Mouse (Mus musculus) liver, postnatal 0 days (tissue): Measurements from ENCODE around the gene Cenpi. TPM values are rescaled to one million over a fixed set of nuclear protein-coding genes. Genes with fewer than 3 reads are reported as not detected.

Experiments
- ATAC-seq: fragments of 200-750 bp; cut with Nextera tagmentation; 2 replicates; pipeline ENCODE4 v1.8.0; 2017; ENCODE audit warnings: mild to moderate bottlenecking, moderate library complexity
- DNase-seq: peaks from one replicate; pipeline ENCODE4 v3.0.0-alpha.2; 2016
- H3K27ac ChIP-seq: fragments of 300-500 bp; sonication (generic); 2 replicates; pipeline ENCODE4 v1.5.1; 2014; ENCODE audit warnings: antibody characterized with exemption, moderate library complexity, mild to moderate bottlenecking, low read depth
- H3K27me3 ChIP-seq: fragments of 300-500 bp; sonication (generic); 2 replicates; pipeline ENCODE4 v1.6.1; 2014; ENCODE audit warnings: low read length, control low read depth, mixed read lengths; ENCODE audit not compliant: insufficient read depth
- H3K36me3 ChIP-seq: fragments of 300-500 bp; sonication (generic); replicated peaks from 2 replicates; pipeline ENCODE4 v1.6.1; 2014; ENCODE audit warnings: mild to moderate bottlenecking, control low read depth, low read length, moderate library complexity, mixed read lengths; ENCODE audit not compliant: insufficient read depth
- H3K4me1 ChIP-seq: fragments of 300-500 bp; sonication (generic); 2 replicates; pipeline ENCODE4 v1.6.1; 2014; ENCODE audit warnings: antibody characterized with exemption, mild to moderate bottlenecking, control low read depth; ENCODE audit not compliant: insufficient read depth
- H3K4me2 ChIP-seq: fragments of 300-500 bp; sonication (generic); 2 replicates; pipeline ENCODE4 v1.6.1; 2014; ENCODE audit warnings: low read depth, mild to moderate bottlenecking, low read length, moderate library complexity, mixed read lengths
- H3K4me3 ChIP-seq: fragments of 300-500 bp; sonication (generic); 2 replicates; pipeline ENCODE4 v1.5.1; 2014; ENCODE audit warnings: low read depth, low read length
- H3K9ac ChIP-seq: fragments of 300-500 bp; sonication (generic); replicated peaks from 2 replicates; pipeline ENCODE4 v1.6.1; 2014; ENCODE audit warnings: mild to moderate bottlenecking, moderate library complexity
- H3K9me3 ChIP-seq: fragments of 300-500 bp; sonication (generic); 2 replicates; pipeline ENCODE4 v1.6.1; 2016; ENCODE audit warnings: mild to moderate bottlenecking, control low read depth, low read length, mixed read lengths
- CTCF ChIP-seq: sonication (generic); IDR thresholded peaks from 2 replicates; pipeline ENCODE4 v1.5.1; 2016; ENCODE audit warnings: antibody characterized with exemption, low read depth
- EP300 ChIP-seq: IDR thresholded peaks from 2 replicates; pipeline ENCODE4 v1.6.1; 2016; ENCODE audit warnings: antibody characterized with exemption, low read depth, mild to moderate bottlenecking
- WGBS: fragments of 180-500 bp; shearing (Covaris S2); extraction: QIAGEN DNeasy Blood & Tissue Kit; methylation state at CpG from one replicate; pipeline ENCODE4 v1.1.7; 2014; ENCODE audit not compliant: insufficient replicate concordance; 5-methylcytosine and 5-hydroxymethylcytosine counted together
- polyA plus RNA-seq: library from polyadenylated mRNA; unstranded; fragments of >200 nt; fragmentation: Nextera tagmentation; extraction: Ambion mirVana; gene quantifications from 2 replicates; pipeline ENCODE4 v1.2.1, GENCODE M21; 2015

Cenpi gene
- polyA plus RNA-seq, 1 experiment from 2014 or later: 10.7 TPM

- H3K9me3 ChIP-seq: no peaks in the 10 kb centered on the region
- no peak overlapping the region for H3K4me2 ChIP-seq
- TF ChIP-seq EP300 (no peak), CTCF (no peak)
- DNase-seq: no peak
- peaks cover 9% of the 10 kb centered on the region for H3K36me3 ChIP-seq
- no peak overlapping the region for H3K4me3 ChIP-seq
- no peak overlapping the region for H3K9ac ChIP-seq
- no peak for ATAC-seq
- H3K27me3 ChIP-seq: no peaks in the 10 kb centered on the region
- 96% methylated on average over 6 of the region's 6 CpGs for WGBS
- H3K27ac ChIP-seq: no peak overlapping the region
- H3K4me1 ChIP-seq: no peaks in the 10 kb centered on the region
Observed at GRCm38 (mm10) chrX:134350205-134350604, 42.3 kb downstream of the Cenpi start.

- H3K36me3 ChIP-seq: peaks cover 3% of the 10 kb centered on the region; the same call in 1 of the 2 replicates
- TF ChIP-seq CTCF (peak; percentile 27; the same call in 1 of the 2 replicates), EP300 (no peak)
- no peak overlapping the region for H3K4me2 ChIP-seq
- H3K9me3 ChIP-seq: no peaks in the 10 kb centered on the region
- no peak for ATAC-seq
- H3K9ac ChIP-seq: no peak overlapping the region
- H3K27ac ChIP-seq: no peak overlapping the region
- H3K27me3 ChIP-seq: no peaks in the 10 kb centered on the region
- no peak for DNase-seq
- no peak overlapping the region for H3K4me3 ChIP-seq
- H3K4me1 ChIP-seq: no peaks in the 10 kb centered on the region
Observed at GRCm38 (mm10) chrX:134353848-134354247, 46.0 kb downstream of the Cenpi start.

GRCm38 (mm10) chrX:134359336-134359735 is 51.5 kb downstream of the Cenpi start:
- H3K27me3 ChIP-seq: no peaks in the 10 kb centered on the region
- no peak overlapping the region for H3K4me3 ChIP-seq
- WGBS: 63% methylated on average over 4 of the region's 4 CpGs
- H3K4me2 ChIP-seq: no peak overlapping the region
- no peaks in the 10 kb centered on the region for H3K36me3 ChIP-seq
- no peaks in the 10 kb centered on the region for H3K9me3 ChIP-seq
- ATAC-seq: no peak
- DNase-seq: no peak
- TF ChIP-seq EP300 (no peak), CTCF (no peak)
- no peak overlapping the region for H3K27ac ChIP-seq
- H3K9ac ChIP-seq: no peak overlapping the region
- no peaks in the 10 kb centered on the region for H3K4me1 ChIP-seq

GRCm38 (mm10) chrX:134362156-134362555 is 54.3 kb downstream of the Cenpi start:
- ATAC-seq (no peak), DNase-seq (no peak)
- WGBS: 86% methylated on average over 4 of the region's 4 CpGs
- no peak overlapping the region for H3K9ac ChIP-seq
- no peaks in the 10 kb centered on the region for H3K9me3 ChIP-seq
- no peak for TF ChIP-seq EP300
- TF ChIP-seq CTCF: no peak
- H3K4me3 ChIP-seq: no peak overlapping the region
- H3K36me3 ChIP-seq: no peaks in the 10 kb centered on the region
- H3K27me3 ChIP-seq: no peaks in the 10 kb centered on the region
- H3K4me2 ChIP-seq: no peak overlapping the region
- H3K27ac ChIP-seq: no peak overlapping the region
- H3K4me1 ChIP-seq: no peaks in the 10 kb centered on the region

GRCm38 (mm10) chrX:134365421-134365820 is 57.5 kb downstream of the Cenpi start:
- Histone ChIP-seq H3K9me3 (no peaks in the 10 kb centered on the region), H3K36me3 (no peaks in the 10 kb centered on the region), H3K4me2 (no peak overlapping the region), H3K4me1 (no peaks in the 10 kb centered on the region), H3K27me3 (no peaks in the 10 kb centered on the region), H3K9ac (no peak overlapping the region), H3K27ac (no peak overlapping the region), H3K4me3 (no peak overlapping the region)
- no peak for ATAC-seq
- 92% methylated on average over 1 of the region's 1 CpGs for WGBS
- TF ChIP-seq EP300 (no peak), CTCF (no peak)
- no peak for DNase-seq

GRCm38 (mm10) chrX:134366547-134366946 is 58.7 kb downstream of the Cenpi start:
- H3K27ac ChIP-seq: no peak overlapping the region
- DNase-seq (no peak), ATAC-seq (no peak)
- TF ChIP-seq CTCF (no peak), EP300 (no peak)
- no peak overlapping the region for H3K4me2 ChIP-seq
- 86% methylated on average over 3 of the region's 3 CpGs for WGBS
- H3K27me3 ChIP-seq: no peaks in the 10 kb centered on the region
- H3K36me3 ChIP-seq: no peaks in the 10 kb centered on the region
- H3K4me1 ChIP-seq: no peaks in the 10 kb centered on the region
- H3K4me3 ChIP-seq: no peak overlapping the region
- no peak overlapping the region for H3K9ac ChIP-seq
- H3K9me3 ChIP-seq: no peaks in the 10 kb centered on the region

- Histone ChIP-seq H3K9me3 (no peaks in the 10 kb centered on the region), H3K4me2 (no peak overlapping the region), H3K27me3 (no peaks in the 10 kb centered on the region), H3K27ac (no peak overlapping the region), H3K4me3 (no peak overlapping the region), H3K36me3 (no peaks in the 10 kb centered on the region), H3K4me1 (no peaks in the 10 kb centered on the region), H3K9ac (no peak overlapping the region)
- DNase-seq: no peak
- TF ChIP-seq CTCF (peak; percentile 56), EP300 (no peak)
- 22% methylated on average over 2 of the region's 2 CpGs for WGBS
- no peak for ATAC-seq
Observed at GRCm38 (mm10) chrX:134371279-134371678, 63.4 kb downstream of the Cenpi start.
